Mouse (Mus musculus): ENCODE data around the gene Gja3.

GRCm38 (mm10) chr14:57052713-57053112 lies 5.2 kb downstream of the Gja3 start:
- no peak for TF ChIP-seq CTCF (IDR thresholded peaks at IDR 0.05; ENCODE audit: low read depth, low read length)
- TF ChIP-seq POLR2A (IDR thresholded peaks at IDR 0.05; ENCODE audit: borderline replicate concordance, low read depth, low read length) = no peak
